Mouse (Mus musculus) CD4-positive, CD25-positive, alpha-beta regulatory T cell, adult 4 months (primary cell): Measurements from ENCODE around the gene Slc8a2. TPM values are rescaled to one million over a fixed set of nuclear protein-coding genes. Genes with fewer than 3 reads are reported as not detected.

Source experiments
- polyA plus RNA-seq, 2 experiments: library from polyadenylated mRNA; unstranded; fragments of 100-300 nt; shearing (Covaris generic); gene quantifications; one replicate each; pipeline ENCODE4 v1.2.1; 2017

Slc8a2 gene
- polyA plus RNA-seq, 2 experiments from 2014 or later: not detected

Other genes starting within 250 kb of the Slc8a2 start
- gene Crx, start 249.9 kb upstream of the Slc8a2 start, polyA plus RNA-seq: not detected
- under 1 TPM in 1 of 2 experiments, not detected in 1; 0.26 TPM for gene Crxos, start 247.2 kb upstream of the Slc8a2 start, polyA plus RNA-seq
- gene Selenow, start 207.4 kb upstream of the Slc8a2 start, polyA plus RNA-seq: 100 to 1,000 TPM; 912 to 987 TPM
- gene Nop53, start 183.8 kb upstream of the Slc8a2 start, polyA plus RNA-seq: 100 to 1,000 TPM; 244 to 324 TPM
- under 1 TPM; 0.07 to 0.15 TPM for gene Ehd2, start 162.3 kb upstream of the Slc8a2 start, polyA plus RNA-seq
- 1 to 10 TPM; 3.6 to 3.9 TPM for gene Bicra, start 81.9 kb upstream of the Slc8a2 start, polyA plus RNA-seq
- gene Zfp541, start 68.0 kb upstream of the Slc8a2 start, polyA plus RNA-seq: not detected
- gene Napa, start 31.4 kb upstream of the Slc8a2 start, polyA plus RNA-seq: 100 to 1,000 TPM; 198 to 297 TPM
- 10 to 100 TPM; 22.0 to 32.9 TPM for gene Kptn, start 9.9 kb upstream of the Slc8a2 start, polyA plus RNA-seq
- gene Meis3, start 45.3 kb downstream of the Slc8a2 start, polyA plus RNA-seq: 10 to 100 TPM; 23.0 to 26.2 TPM
- gene Dhx34, start 92.2 kb downstream of the Slc8a2 start, polyA plus RNA-seq: 10 to 100 TPM in 1 of 2 experiments, 1 to 10 TPM in 1; 9.3 to 13.7 TPM
- under 1 TPM in 1 of 2 experiments, not detected in 1; 0.15 TPM for gene C5ar2, start 114.3 kb downstream of the Slc8a2 start, polyA plus RNA-seq
- not detected for gene C5ar1, start 129.7 kb downstream of the Slc8a2 start, polyA plus RNA-seq
- 1 to 10 TPM; 1.0 to 2.3 TPM for gene Inafm1, start 143.8 kb downstream of the Slc8a2 start, polyA plus RNA-seq
- 10 to 100 TPM in 1 of 2 experiments, 1 to 10 TPM in 1; 7.6 to 13.1 TPM for gene Ccdc9, start 157.0 kb downstream of the Slc8a2 start, polyA plus RNA-seq
- 1 to 10 TPM in 1 of 2 experiments, not detected in 1; 1.2 TPM for gene Bbc3, start 178.6 kb downstream of the Slc8a2 start, polyA plus RNA-seq